Mouse (Mus musculus) ES-Bruce4 (cell line): ENCODE data around the gene Tctex1d1. TPM values are rescaled to one million over a fixed set of nuclear protein-coding genes. Genes with fewer than 3 reads are reported as not detected.

ENCODE experiments used
- H3K27ac ChIP-seq: 2 replicates; pipeline ENCODE4 v1.5.1; 2012; ENCODE audit warnings: low read length, inconsistent platforms; ENCODE audit not compliant: insufficient read depth
- H3K27me3 ChIP-seq: 2 replicates; pipeline ENCODE4 v1.6.1; 2012; ENCODE audit warnings: mild to moderate bottlenecking, low read length, inconsistent platforms; ENCODE audit not compliant: control insufficient read depth, poor library complexity, insufficient read depth, severe bottlenecking
- H3K36me3 ChIP-seq: 2 replicates; pipeline ENCODE4 v1.6.1; 2012; ENCODE audit warnings: inconsistent platforms, mild to moderate bottlenecking, low read length, moderate library complexity; ENCODE audit not compliant: control insufficient read depth, poor library complexity, insufficient read depth, severe bottlenecking
- H3K4me1 ChIP-seq: one replicate; pipeline ENCODE4 v1.8.1; 2011; ENCODE audit warnings: low read length; ENCODE audit not compliant: control insufficient read depth, insufficient read depth
- H3K4me3 ChIP-seq: 2 replicates; pipeline ENCODE4 v1.5.1; 2011; ENCODE audit warnings: low read depth, mild to moderate bottlenecking, low read length
- H3K9ac ChIP-seq: 2 replicates; pipeline ENCODE4 v1.6.1; 2012; ENCODE audit warnings: low read depth, mild to moderate bottlenecking, inconsistent platforms; ENCODE audit not compliant: poor library complexity, severe bottlenecking
- H3K9me3 ChIP-seq: replicated peaks from 2 replicates; pipeline ENCODE4 v1.6.1; 2012; ENCODE audit warnings: mild to moderate bottlenecking, low read length, inconsistent platforms; ENCODE audit not compliant: control insufficient read depth, poor library complexity, insufficient read depth, severe bottlenecking
- CTCF ChIP-seq: IDR thresholded peaks from one replicate; pipeline ENCODE4 v1.8.1; 2011; ENCODE audit warnings: low read depth, low read length
- EP300 ChIP-seq: IDR thresholded peaks from 2 replicates; pipeline ENCODE4 v1.6.1; 2011; ENCODE audit warnings: low read depth, low read length; ENCODE audit not compliant: insufficient read depth
- POLR2A ChIP-seq: IDR thresholded peaks from one replicate; pipeline ENCODE4 v1.8.1; 2011; ENCODE audit warnings: low read length; ENCODE audit not compliant: insufficient read depth
- polyA plus RNA-seq: library from polyadenylated mRNA; stranded (reverse); fragments of >200 nt; gene quantifications from 2 replicates; pipeline ENCODE4 v1.2.4, GENCODE M21; 2011; ENCODE audit warnings: low read depth; ENCODE audit not compliant: missing spikeins, insufficient read depth, insufficient read length

The Tctex1d1 gene
- polyA plus RNA-seq, 1 experiment: not detected

GRCm38 (mm10) chr4:102952476-102952875, 25.9 kb upstream of the Tctex1d1 start:
- Histone ChIP-seq H3K9me3 (no peaks in the 10 kb centered on the region), H3K27ac (no peak overlapping the region), H3K9ac (no peak overlapping the region), H3K27me3 (no peaks in the 10 kb centered on the region), H3K36me3 (no peaks in the 10 kb centered on the region), H3K4me1 (no peaks in the 10 kb centered on the region), H3K4me3 (no peak overlapping the region)
- no peak for TF ChIP-seq CTCF
- TF ChIP-seq EP300: no peak
- TF ChIP-seq POLR2A: no peak

GRCm38 (mm10) chr4:102955294-102955956, 23.0 kb upstream of the Tctex1d1 start:
- no peaks in the 10 kb centered on the region for H3K4me1 ChIP-seq
- H3K4me3 ChIP-seq: no peak overlapping the region
- H3K9ac ChIP-seq: no peak overlapping the region
- no peaks in the 10 kb centered on the region for H3K27me3 ChIP-seq
- H3K27ac ChIP-seq: no peak overlapping the region
- TF ChIP-seq CTCF (no peak), EP300 (no peak), POLR2A (no peak)
- no peaks in the 10 kb centered on the region for H3K36me3 ChIP-seq
- no peaks in the 10 kb centered on the region for H3K9me3 ChIP-seq

GRCm38 (mm10) chr4:102959409-102959808, 19.0 kb upstream of the Tctex1d1 start:
- Histone ChIP-seq H3K9ac (no peak overlapping the region), H3K4me1 (no peaks in the 10 kb centered on the region), H3K36me3 (no peaks in the 10 kb centered on the region), H3K9me3 (no peaks in the 10 kb centered on the region), H3K27ac (no peak overlapping the region), H3K4me3 (no peak overlapping the region), H3K27me3 (no peaks in the 10 kb centered on the region)
- TF ChIP-seq POLR2A: no peak
- no peak for TF ChIP-seq EP300
- TF ChIP-seq CTCF: no peak

- Histone ChIP-seq H3K4me1 (no peaks in the 10 kb centered on the region), H3K36me3 (no peaks in the 10 kb centered on the region), H3K9ac (no peak overlapping the region), H3K4me3 (no peak overlapping the region), H3K27me3 (no peaks in the 10 kb centered on the region), H3K27ac (no peak overlapping the region), H3K9me3 (no peaks in the 10 kb centered on the region)
- TF ChIP-seq EP300 (no peak), CTCF (no peak), POLR2A (no peak)
Measured at GRCm38 (mm10) chr4:102964174-102964573, 14.2 kb upstream of the Tctex1d1 start.

GRCm38 (mm10) chr4:102967811-102968210, 10.6 kb upstream of the Tctex1d1 start:
- H3K4me3 ChIP-seq: no peak overlapping the region
- H3K9ac ChIP-seq: no peak overlapping the region
- no peaks in the 10 kb centered on the region for H3K36me3 ChIP-seq
- no peaks in the 10 kb centered on the region for H3K9me3 ChIP-seq
- no peaks in the 10 kb centered on the region for H3K4me1 ChIP-seq
- TF ChIP-seq CTCF: no peak
- TF ChIP-seq POLR2A: no peak
- no peak for TF ChIP-seq EP300
- no peak overlapping the region for H3K27ac ChIP-seq
- H3K27me3 ChIP-seq: no peaks in the 10 kb centered on the region

GRCm38 (mm10) chr4:102969599-102969998, 8.8 kb upstream of the Tctex1d1 start:
- Histone ChIP-seq H3K27ac (no peak overlapping the region), H3K4me3 (no peak overlapping the region), H3K9me3 (no peaks in the 10 kb centered on the region), H3K9ac (no peak overlapping the region), H3K36me3 (no peaks in the 10 kb centered on the region), H3K4me1 (no peaks in the 10 kb centered on the region), H3K27me3 (no peaks in the 10 kb centered on the region; the same call in 1 of the 2 replicates)
- TF ChIP-seq POLR2A: no peak
- TF ChIP-seq CTCF: no peak
- no peak for TF ChIP-seq EP300
